Mouse (Mus musculus): ENCODE results near the gene Efnb3.

DNA sequence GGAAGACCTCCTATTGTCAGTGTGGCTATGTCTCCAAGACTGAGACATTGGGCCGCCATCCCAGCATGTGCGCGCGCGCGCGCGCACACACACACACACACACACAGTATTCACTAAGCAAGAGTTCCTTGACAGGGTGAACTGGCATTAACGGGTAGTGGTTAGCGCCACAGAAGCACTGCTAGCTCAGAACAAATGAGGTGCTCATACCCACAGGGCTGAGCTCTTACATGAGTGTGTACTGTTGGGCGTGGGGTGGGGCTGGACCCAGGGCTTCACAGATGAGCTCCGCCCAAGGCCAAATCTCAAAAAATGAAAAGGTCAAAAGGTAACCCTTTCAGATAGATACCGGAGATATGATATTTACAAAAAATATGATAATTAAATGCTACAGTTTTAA is 24.9 kb upstream of the Efnb3 start:
- TF ChIP-seq CTCF (IDR thresholded peaks at IDR 0.05; ENCODE audit: extremely low read depth, insufficient read depth, insufficient read length, insufficient replicate concordance) (no peak), POLR2A (IDR thresholded peaks at IDR 0.05; ENCODE audit: low read depth, low read length) (no peak)
